Mouse (Mus musculus) hindbrain, embryonic 14.5 days (tissue): ENCODE data around the gene Krtap1-3. TPM values are rescaled to one million over a fixed set of nuclear protein-coding genes. Genes with fewer than 3 reads are reported as not detected.

Source experiments
- ATAC-seq: fragments of 200-750 bp; cut with Nextera tagmentation; 2 replicates; pipeline ENCODE4 v1.8.0; 2017; ENCODE audit warnings: moderate number of reproducible peaks, mild to moderate bottlenecking, moderate TSS enrichment, moderate library complexity; ENCODE audit not compliant: low FRiP score
- DNase-seq: peaks from one replicate; pipeline ENCODE4 v3.0.0-alpha.2; 2015; ENCODE audit warnings: low spot score
- H3K27ac ChIP-seq: fragments of 300-500 bp; sonication (generic); 2 replicates; pipeline ENCODE4 v1.5.1; 2014; ENCODE audit warnings: mild to moderate bottlenecking, moderate library complexity
- H3K27me3 ChIP-seq: fragments of 300-500 bp; sonication (generic); 2 replicates; pipeline ENCODE4 v1.6.1; 2014; ENCODE audit warnings: mild to moderate bottlenecking, low read length, mixed read lengths; ENCODE audit not compliant: control insufficient read depth, insufficient read depth
- H3K36me3 ChIP-seq: fragments of 300-500 bp; sonication (generic); replicated peaks from 2 replicates; pipeline ENCODE4 v1.6.1; 2014; ENCODE audit not compliant: control insufficient read depth, insufficient read depth
- H3K4me1 ChIP-seq: fragments of 300-500 bp; sonication (generic); replicated peaks from 2 replicates; pipeline ENCODE4 v1.6.1; 2014; ENCODE audit warnings: antibody characterized with exemption, low read length, mixed read lengths; ENCODE audit not compliant: control insufficient read depth, insufficient read depth
- H3K4me2 ChIP-seq: fragments of 300-500 bp; sonication (generic); replicated peaks from 2 replicates; pipeline ENCODE4 v1.6.1; 2014; ENCODE audit warnings: mild to moderate bottlenecking, moderate library complexity
- H3K4me3 ChIP-seq: fragments of 300-500 bp; sonication (generic); replicated peaks from 2 replicates; pipeline ENCODE4 v1.5.1; 2014; ENCODE audit warnings: mild to moderate bottlenecking, low read length
- H3K9ac ChIP-seq: fragments of 300-500 bp; sonication (generic); 2 replicates; pipeline ENCODE4 v1.6.1; 2014
- H3K9me3 ChIP-seq: fragments of 300-500 bp; sonication (generic); 2 replicates; pipeline ENCODE4 v1.6.1; 2016; ENCODE audit warnings: low read length; ENCODE audit not compliant: control insufficient read depth
- WGBS: fragments of 180-500 bp; shearing (Covaris S2); extraction: QIAGEN DNeasy Blood & Tissue Kit; methylation state at CpG from one replicate; pipeline ENCODE4 v1.1.7; 2014; 5-methylcytosine and 5-hydroxymethylcytosine counted together
- polyA plus RNA-seq: library from polyadenylated mRNA; unstranded; fragments of >200 nt; fragmentation: Nextera tagmentation; extraction: Ambion mirVana; gene quantifications from 2 replicates; pipeline ENCODE4 v1.2.1, GENCODE M21; 2014

Krtap1-3 gene
- polyA plus RNA-seq, 1 experiment from 2014 or later, result not detected

- Histone ChIP-seq H3K9ac (no peak overlapping the region), H3K27ac (no peak overlapping the region), H3K9me3 (no peaks in the 10 kb centered on the region), H3K36me3 (no peaks in the 10 kb centered on the region), H3K4me2 (no peak overlapping the region), H3K27me3 (no peaks in the 10 kb centered on the region), H3K4me3 (no peak overlapping the region), H3K4me1 (no peaks in the 10 kb centered on the region)
- WGBS, result 38% methylated on average over 4 of the region's 4 CpGs
- no peak for DNase-seq
- ATAC-seq, result no peak
Observed at GRCm38 (mm10) chr11:99573164-99573563, 18.0 kb downstream of the Krtap1-3 start.

DNA sequence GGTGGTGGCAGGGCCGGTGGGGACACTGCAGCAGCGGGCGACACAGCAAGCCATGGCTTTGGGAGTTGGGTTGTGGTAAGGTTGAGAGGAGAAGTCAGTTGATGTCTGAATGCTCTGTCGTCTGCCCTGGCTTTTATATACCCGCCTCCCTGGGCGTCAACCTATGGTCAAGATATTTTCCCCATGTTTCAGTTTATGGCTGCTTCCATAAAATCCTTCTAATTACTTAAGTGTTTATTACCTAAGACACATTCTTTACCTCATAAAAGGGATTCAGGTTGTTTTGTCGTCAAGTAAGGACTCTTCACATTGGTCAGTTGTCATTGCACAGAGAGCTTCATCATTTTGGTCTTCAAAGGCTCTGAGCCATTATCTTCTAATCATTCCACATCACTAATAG is 24.6 kb downstream of the Krtap1-3 start, which contains the start of gene Krtap3-1:
TSS of gene Krtap3-1 (minus strand) at position 101 of the 400 bp plus-strand sequence.
- Histone ChIP-seq H3K4me3 (no peak within 1 kb of the TSS), H3K4me1 (no peaks in the 10 kb centered on the region), H3K9me3 (no peaks in the 10 kb centered on the region), H3K27ac (no peak within 1 kb of the TSS), H3K36me3 (no peaks in the 10 kb centered on the region), H3K4me2 (no peak within 1 kb of the TSS), H3K9ac (no peak within 1 kb of the TSS), H3K27me3 (no peaks in the 10 kb centered on the region)
- DNase-seq (no peak), ATAC-seq (no peak)
- WGBS, result 96% methylated on average over 7 of the region's 7 CpGs

- 85% methylated on average over 6 of the region's 6 CpGs for WGBS
- no peak overlapping the region for H3K27ac ChIP-seq
- no peaks in the 10 kb centered on the region for H3K27me3 ChIP-seq
- no peaks in the 10 kb centered on the region for H3K36me3 ChIP-seq
- no peaks in the 10 kb centered on the region for H3K4me1 ChIP-seq
- DNase-seq (no peak), ATAC-seq (no peak)
- H3K9ac ChIP-seq, result no peak overlapping the region
- no peaks in the 10 kb centered on the region for H3K9me3 ChIP-seq
- no peak overlapping the region for H3K4me2 ChIP-seq
- no peak overlapping the region for H3K4me3 ChIP-seq
Observed at GRCm38 (mm10) chr11:99562580-99562979, 28.6 kb downstream of the Krtap1-3 start.

DNA sequence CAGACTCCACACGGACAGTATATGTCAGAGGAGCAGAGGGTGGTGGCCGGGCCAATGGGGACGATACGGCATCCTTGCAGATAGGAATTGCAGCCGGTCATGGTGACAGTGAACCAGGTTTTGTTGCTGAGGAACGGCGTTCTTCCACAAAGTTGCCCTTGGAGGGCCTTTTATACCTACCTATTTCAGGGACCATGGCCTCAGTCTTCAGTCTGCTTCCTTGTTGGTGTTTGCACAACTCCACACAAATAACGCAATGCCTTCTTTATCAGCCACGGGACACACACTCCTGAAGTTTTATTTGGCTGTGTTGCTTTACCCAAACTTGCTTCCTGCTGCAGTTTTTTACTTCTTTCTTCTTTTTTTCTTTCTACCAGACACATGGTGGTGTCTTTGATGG is 31.8 kb downstream of the Krtap1-3 start, which contains the start of gene Gm11939:
TSS of gene Gm11939 (minus strand) at position 101 of the 400 bp plus-strand sequence.
- no peaks in the 10 kb centered on the region for H3K36me3 ChIP-seq
- WGBS, result 94% methylated on average over 9 of the region's 9 CpGs
- H3K27me3 ChIP-seq, result no peaks in the 10 kb centered on the region
- H3K27ac ChIP-seq, result no peak within 1 kb of the TSS
- no peaks in the 10 kb centered on the region for H3K4me1 ChIP-seq
- no peak within 1 kb of the TSS for H3K4me2 ChIP-seq
- H3K4me3 ChIP-seq, result no peak within 1 kb of the TSS
- no peaks in the 10 kb centered on the region for H3K9me3 ChIP-seq
- ATAC-seq (no peak), DNase-seq (no peak)
- no peak within 1 kb of the TSS for H3K9ac ChIP-seq

GRCm38 (mm10) chr11:99557976-99558745 is 33.0 kb downstream of the Krtap1-3 start:
- Histone ChIP-seq H3K4me2 (no peak overlapping the region), H3K27me3 (no peaks in the 10 kb centered on the region), H3K27ac (no peak overlapping the region), H3K9me3 (no peaks in the 10 kb centered on the region), H3K4me1 (no peaks in the 10 kb centered on the region), H3K36me3 (no peaks in the 10 kb centered on the region), H3K9ac (no peak overlapping the region), H3K4me3 (no peak overlapping the region)
- no peak for DNase-seq
- ATAC-seq, result no peak
- 85% methylated on average over 3 of the region's 3 CpGs for WGBS

DNA sequence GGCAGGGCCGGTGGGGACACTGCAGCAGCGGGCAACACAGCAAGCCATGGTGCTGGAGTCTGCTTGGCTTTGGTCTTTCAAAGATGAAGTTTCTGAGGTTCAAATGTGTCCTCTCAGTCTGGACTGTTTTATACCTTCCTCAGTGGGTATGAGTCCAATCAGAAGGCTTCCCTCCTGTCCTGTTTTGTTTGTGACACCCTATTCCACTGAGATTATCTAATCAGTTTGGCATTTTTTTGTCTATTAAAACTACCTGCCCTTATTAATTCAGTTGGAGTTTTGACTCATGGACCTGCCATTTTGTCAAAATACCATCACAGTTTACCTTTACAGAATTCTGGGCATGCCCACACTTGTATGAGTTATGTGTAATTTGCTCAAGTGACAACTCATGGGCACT is 34.4 kb downstream of the Krtap1-3 start, which contains the start of gene Krtap3-2:
TSS of gene Krtap3-2 (minus strand) at position 101 of the 400 bp plus-strand sequence.
- no peak for DNase-seq
- Histone ChIP-seq H3K27me3 (no peaks in the 10 kb centered on the region), H3K9ac (no peak within 1 kb of the TSS), H3K27ac (no peak within 1 kb of the TSS), H3K4me2 (no peak within 1 kb of the TSS), H3K9me3 (no peaks in the 10 kb centered on the region), H3K36me3 (no peaks in the 10 kb centered on the region), H3K4me1 (no peaks in the 10 kb centered on the region), H3K4me3 (no peak within 1 kb of the TSS)
- no peak for ATAC-seq
- WGBS, result 79% methylated on average over 2 of the region's 2 CpGs

- H3K36me3 ChIP-seq, result no peaks in the 10 kb centered on the region
- no peak overlapping the region for H3K27ac ChIP-seq
- no peaks in the 10 kb centered on the region for H3K9me3 ChIP-seq
- 87% methylated on average over 2 of the region's 2 CpGs for WGBS
- no peak overlapping the region for H3K4me3 ChIP-seq
- no peak for DNase-seq
- no peaks in the 10 kb centered on the region for H3K4me1 ChIP-seq
- no peak for ATAC-seq
- H3K4me2 ChIP-seq, result no peak overlapping the region
- H3K27me3 ChIP-seq, result no peaks in the 10 kb centered on the region
- H3K9ac ChIP-seq, result no peak overlapping the region
Observed at GRCm38 (mm10) chr11:99556195-99556594, 34.9 kb downstream of the Krtap1-3 start.

DNA sequence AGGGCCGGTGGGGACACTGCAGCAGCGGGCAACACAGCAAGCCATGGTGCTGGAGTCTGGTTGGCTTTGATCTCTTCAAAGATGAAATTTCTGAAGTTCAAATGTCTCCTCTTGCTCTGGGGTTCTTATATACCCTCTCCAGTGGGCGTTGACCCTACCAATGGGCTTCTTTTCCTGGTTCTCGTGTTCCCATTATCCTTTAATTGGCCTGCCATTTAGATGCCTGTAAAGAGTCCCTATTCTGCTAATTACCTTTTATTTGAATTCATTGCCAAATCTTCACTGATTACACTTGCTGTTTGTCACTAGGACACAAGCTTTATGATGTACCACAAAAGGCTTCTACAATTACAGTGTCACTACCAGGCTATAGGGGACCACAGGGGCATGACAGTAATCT is 40.4 kb downstream of the Krtap1-3 start, which contains the start of gene Krtap3-3:
TSS of gene Krtap3-3 (minus strand) at position 101 of the 400 bp plus-strand sequence.
- no peak for ATAC-seq
- H3K9me3 ChIP-seq, result no peaks in the 10 kb centered on the region
- H3K4me1 ChIP-seq, result no peaks in the 10 kb centered on the region
- H3K36me3 ChIP-seq, result no peaks in the 10 kb centered on the region
- no peaks in the 10 kb centered on the region for H3K27me3 ChIP-seq
- WGBS, result 62% methylated on average over 4 of the region's 4 CpGs
- no peak for DNase-seq
- H3K9ac ChIP-seq, result no peak within 1 kb of the TSS
- no peak within 1 kb of the TSS for H3K4me2 ChIP-seq
- no peak within 1 kb of the TSS for H3K27ac ChIP-seq
- no peak within 1 kb of the TSS for H3K4me3 ChIP-seq

- Histone ChIP-seq H3K9ac (no peak overlapping the region), H3K9me3 (no peaks in the 10 kb centered on the region), H3K27ac (no peak overlapping the region), H3K4me1 (no peaks in the 10 kb centered on the region), H3K4me2 (no peak overlapping the region), H3K27me3 (no peaks in the 10 kb centered on the region), H3K4me3 (no peak overlapping the region), H3K36me3 (no peaks in the 10 kb centered on the region)
- DNase-seq, result no peak
- ATAC-seq, result no peak
Observed at GRCm38 (mm10) chr11:99547892-99548291, 43.2 kb downstream of the Krtap1-3 start.
